Mouse (Mus musculus) frontal cortex, postnatal 10 days (tissue): ENCODE results near the gene Srd5a2.
A peak's percentile ranks its signal among the peaks of the same experiment; 100 is the strongest.

ENCODE experiments used
- DNase-seq, 2 experiments: peaks; one replicate each; pipeline ENCODE4 v3.0.0; 2022; ENCODE audit warnings: low spot score in 2 of 2, mixed read lengths in 1 of 2

The Srd5a2 gene

GRCm38 (mm10) chr17:73985936-73986335 is 61.8 kb downstream of the Srd5a2 start:
- no peak for DNase-seq

- no peak for DNase-seq
Observed at GRCm38 (mm10) chr17:73984508-73984907, 63.2 kb downstream of the Srd5a2 start.

- no peak for DNase-seq
Observed at GRCm38 (mm10) chr17:73982871-73983270, 64.8 kb downstream of the Srd5a2 start.

DNA sequence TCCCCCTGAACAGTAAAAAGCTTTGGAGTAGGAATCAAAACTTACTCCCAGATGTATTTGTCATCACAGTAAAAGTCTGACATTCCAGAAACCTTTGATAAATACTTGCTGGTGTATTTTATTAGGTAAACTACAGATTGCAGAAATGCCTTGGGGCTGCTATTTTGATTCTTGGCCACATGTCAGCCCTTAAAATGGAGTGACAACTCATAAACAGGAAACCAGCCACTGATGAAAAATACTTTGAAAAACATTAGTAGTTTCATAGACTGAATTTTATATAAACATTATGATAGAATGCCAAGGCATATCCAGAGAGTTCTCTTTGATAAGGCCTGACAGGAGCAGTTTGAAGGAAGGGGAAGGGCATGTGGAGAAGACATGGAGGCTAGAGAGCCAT is 71.7 kb downstream of the Srd5a2 start:
- DNase-seq, result no peak

GRCm38 (mm10) chr17:73972648-73973047 is 75.1 kb downstream of the Srd5a2 start:
- no peak for DNase-seq

DNA sequence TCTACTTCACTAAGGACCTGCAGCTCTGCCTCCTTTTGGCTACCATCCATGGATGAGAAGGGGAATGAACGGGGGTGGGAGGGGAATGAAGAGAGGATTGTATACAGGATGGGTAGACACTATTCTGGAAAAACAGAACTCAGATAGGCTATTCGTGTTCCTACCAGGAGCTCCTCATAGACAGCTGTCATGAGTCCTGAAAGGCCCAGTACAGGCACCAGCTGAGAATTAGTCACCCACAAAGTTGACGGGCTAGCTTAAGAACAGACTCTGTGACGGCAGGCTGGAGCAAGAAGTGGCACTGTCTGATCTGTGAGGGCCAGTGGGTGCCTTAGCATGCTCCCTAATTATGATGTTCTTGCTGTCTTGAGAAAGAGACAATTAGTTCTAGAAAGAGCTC is 76.4 kb downstream of the Srd5a2 start:
- DNase-seq, result no peak

DNA sequence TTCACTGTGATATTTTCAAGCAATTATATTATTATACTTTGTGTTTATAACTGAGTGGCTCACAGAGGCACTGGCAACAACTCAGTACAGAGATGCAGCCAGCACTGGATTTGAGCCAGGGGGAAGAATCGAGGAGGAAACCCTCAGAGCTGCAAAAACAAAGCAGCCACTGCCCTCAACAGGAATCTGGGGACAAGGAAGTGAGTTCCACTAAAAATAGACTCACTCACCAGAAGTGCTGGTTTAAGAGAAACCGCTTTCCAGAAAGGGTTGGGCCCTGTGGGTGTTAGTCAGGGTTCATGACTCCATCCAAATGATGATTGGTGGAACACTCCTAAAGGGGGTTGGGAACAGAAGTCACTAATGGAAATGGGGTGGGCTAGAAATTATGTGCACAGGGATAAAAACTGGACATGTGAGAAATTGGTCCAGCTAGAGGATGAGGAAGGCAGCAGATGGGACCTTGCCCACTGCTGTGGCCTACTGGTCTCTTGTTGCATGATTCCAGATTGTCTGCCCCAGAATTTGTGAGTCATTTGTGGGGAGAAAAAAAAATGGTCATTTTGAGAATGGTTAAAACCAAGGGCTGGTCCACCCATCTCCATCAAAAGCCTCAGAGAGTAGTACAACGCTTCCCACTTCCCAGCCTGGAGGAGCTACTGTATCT is 77.2 kb downstream of the Srd5a2 start:
- peak in 1 of 2 experiments; percentile 17 for DNase-seq
